Mouse (Mus musculus) heart, embryonic 13.5 days (tissue): ENCODE measurements around the gene Tfap2c. TPM values are rescaled to one million over a fixed set of nuclear protein-coding genes. Genes with fewer than 3 reads are reported as not detected.

Experiments used
- ATAC-seq: fragments of 200-750 bp; cut with Nextera tagmentation; 2 replicates; pipeline ENCODE4 v1.8.0; 2017; ENCODE audit warnings: moderate TSS enrichment; ENCODE audit not compliant: insufficient number of reproducible peaks, low FRiP score, low TSS enrichment; ENCODE audit errors: extremely low read depth
- H3K27ac ChIP-seq: fragments of 300-500 bp; sonication (generic); replicated peaks from 2 replicates; pipeline ENCODE4 v1.5.1; 2015; ENCODE audit warnings: moderate library complexity, mild to moderate bottlenecking, inconsistent platforms
- H3K27me3 ChIP-seq: fragments of 300-500 bp; sonication (generic); replicated peaks from 2 replicates; pipeline ENCODE4 v1.6.1; 2015; ENCODE audit warnings: mild to moderate bottlenecking, inconsistent platforms
- H3K36me3 ChIP-seq: fragments of 300-500 bp; sonication (generic); 2 replicates; pipeline ENCODE4 v1.6.1; 2015; ENCODE audit warnings: mild to moderate bottlenecking, inconsistent platforms
- H3K4me1 ChIP-seq: fragments of 300-500 bp; sonication (generic); 2 replicates; pipeline ENCODE4 v1.6.1; 2015; ENCODE audit warnings: inconsistent platforms
- H3K4me2 ChIP-seq: fragments of 300-500 bp; sonication (generic); 2 replicates; pipeline ENCODE4 v1.6.1; 2015; ENCODE audit warnings: inconsistent platforms, mild to moderate bottlenecking, moderate library complexity
- H3K4me3 ChIP-seq: fragments of 300-500 bp; sonication (generic); 2 replicates; pipeline ENCODE4 v1.5.1; 2015; ENCODE audit warnings: moderate library complexity, mild to moderate bottlenecking, inconsistent platforms
- H3K9ac ChIP-seq: fragments of 300-500 bp; sonication (generic); 2 replicates; pipeline ENCODE4 v1.6.1; 2015; ENCODE audit warnings: inconsistent platforms, mild to moderate bottlenecking, moderate library complexity
- H3K9me3 ChIP-seq: fragments of 300-500 bp; sonication (generic); 2 replicates; pipeline ENCODE4 v1.6.1; 2016; ENCODE audit warnings: inconsistent platforms
- WGBS: fragments of 180-500 bp; shearing (Covaris S2); methylation state at CpG from one replicate; pipeline ENCODE4 v1.1.7; 2015; ENCODE audit warnings: mixed read lengths; 5-methylcytosine and 5-hydroxymethylcytosine counted together
- polyA plus RNA-seq: library from polyadenylated mRNA; unstranded; fragments of >200 nt; fragmentation: Nextera tagmentation; extraction: Ambion mirVana; gene quantifications from 2 replicates; pipeline ENCODE4 v1.2.1, GENCODE M21; 2015

Tfap2c gene
- polyA plus RNA-seq, 1 experiment from 2014 or later: 0.05 TPM

DNA sequence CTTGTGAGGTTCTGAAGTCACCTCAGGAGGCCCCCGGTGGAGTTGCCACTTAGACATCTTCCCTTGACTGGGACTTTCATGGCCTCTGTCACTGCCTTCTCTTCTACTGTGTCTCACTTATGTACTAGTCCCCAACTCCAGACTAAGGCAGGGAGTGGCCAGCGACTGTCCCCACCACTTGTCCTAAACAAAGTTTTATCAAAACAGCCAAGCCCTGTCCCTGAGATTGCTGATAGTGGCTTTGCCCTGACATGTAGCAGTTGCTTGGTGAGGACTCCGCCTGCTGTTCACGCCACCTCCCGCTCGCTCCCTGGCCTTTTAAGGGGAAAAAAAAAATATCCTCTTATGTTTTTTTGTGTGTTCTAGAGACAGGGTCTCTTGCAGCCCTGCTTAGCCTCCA, 35.9 kb downstream of the Tfap2c start:
- Histone ChIP-seq H3K4me1 (peaks cover 2% of the 10 kb centered on the region; the same call in 1 of the 2 replicates), H3K4me3 (no peak overlapping the region), H3K4me2 (no peak overlapping the region), H3K9me3 (no peaks in the 10 kb centered on the region), H3K9ac (no peak overlapping the region), H3K36me3 (no peaks in the 10 kb centered on the region), H3K27ac (no peak overlapping the region), H3K27me3 (0 out of 2 replicates have a peak, but pooled peaks cover 10% of the 10 kb centered on the region)
- 39% methylated on average over 6 of the region's 6 CpGs for WGBS
- ATAC-seq: no peak

DNA sequence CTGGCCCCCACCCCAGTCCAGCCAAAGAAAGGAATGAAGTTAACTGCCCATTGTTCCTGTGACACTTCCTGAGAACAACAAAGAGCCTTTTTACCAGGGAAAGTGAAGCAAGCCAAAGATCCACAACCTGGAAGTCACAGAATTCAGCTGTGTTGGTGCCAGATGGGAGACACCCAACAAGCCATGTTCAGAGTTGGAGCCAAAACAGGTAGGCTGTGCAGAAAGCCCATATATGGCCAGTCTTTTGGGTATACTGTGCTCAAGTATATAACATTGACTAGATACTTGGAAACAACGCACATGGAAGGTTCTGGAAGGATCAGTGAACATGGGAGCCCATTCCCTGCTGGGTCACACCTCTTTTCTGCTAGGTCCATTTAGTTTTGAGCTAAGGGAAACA, 39.7 kb downstream of the Tfap2c start:
- Histone ChIP-seq H3K27me3 (0 out of 2 replicates have a peak, but pooled peaks cover 10% of the 10 kb centered on the region), H3K9ac (no peak overlapping the region), H3K4me3 (no peak overlapping the region), H3K36me3 (no peaks in the 10 kb centered on the region), H3K4me1 (peaks cover 8% of the 10 kb centered on the region), H3K4me2 (no peak overlapping the region), H3K27ac (no peak overlapping the region), H3K9me3 (no peaks in the 10 kb centered on the region)
- WGBS: 83% methylated on average over 1 of the region's 1 CpGs
- ATAC-seq: no peak

GRCm38 (mm10) chr2:172590839-172591238, 41.4 kb downstream of the Tfap2c start:
- Histone ChIP-seq H3K27me3 (0 out of 2 replicates have a peak, but pooled peaks cover 10% of the 10 kb centered on the region), H3K27ac (no peak overlapping the region), H3K4me1 (peaks cover 8% of the 10 kb centered on the region), H3K36me3 (no peaks in the 10 kb centered on the region), H3K4me3 (no peak overlapping the region), H3K4me2 (no peak overlapping the region), H3K9me3 (no peaks in the 10 kb centered on the region), H3K9ac (no peak overlapping the region)
- ATAC-seq: no peak
- WGBS: 40% methylated on average over 5 of the region's 5 CpGs

- Histone ChIP-seq H3K4me2 (no peak overlapping the region), H3K36me3 (no peaks in the 10 kb centered on the region), H3K4me3 (no peak overlapping the region), H3K9me3 (no peaks in the 10 kb centered on the region), H3K4me1 (peaks cover 8% of the 10 kb centered on the region), H3K27me3 (peaks cover 12% of the 10 kb centered on the region), H3K27ac (no peak overlapping the region), H3K9ac (no peak overlapping the region)
- WGBS: 65% methylated on average over 7 of the region's 7 CpGs
- no peak for ATAC-seq
Observed at GRCm38 (mm10) chr2:172594326-172594725, 44.9 kb downstream of the Tfap2c start.

DNA sequence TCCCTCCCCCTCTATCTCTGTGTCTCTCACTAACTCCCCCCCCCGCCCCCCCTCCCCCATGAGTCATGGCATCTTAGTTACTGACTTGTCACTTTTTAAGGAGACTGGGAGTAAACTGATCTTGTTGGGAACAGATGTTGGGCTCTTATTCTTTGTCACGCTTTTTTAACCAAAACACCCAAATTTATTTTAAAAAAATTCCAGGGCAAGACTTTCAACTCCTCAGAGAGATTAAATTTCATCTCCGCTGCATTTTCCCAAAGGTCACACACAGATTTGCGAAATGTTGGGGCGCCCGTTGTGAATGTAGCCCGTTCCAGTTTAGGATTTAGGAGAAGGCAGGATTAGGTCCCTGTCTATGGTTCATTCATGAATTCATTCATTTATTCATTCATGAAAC, 47.7 kb downstream of the Tfap2c start:
- no peaks in the 10 kb centered on the region for H3K9me3 ChIP-seq
- H3K27me3 ChIP-seq: peaks cover 12% of the 10 kb centered on the region
- H3K4me1 ChIP-seq: no peaks in the 10 kb centered on the region
- H3K36me3 ChIP-seq: no peaks in the 10 kb centered on the region
- 65% methylated on average over 7 of the region's 7 CpGs for WGBS
- H3K27ac ChIP-seq: no peak overlapping the region
- no peak overlapping the region for H3K9ac ChIP-seq
- no peak overlapping the region for H3K4me3 ChIP-seq
- no peak for ATAC-seq
- no peak overlapping the region for H3K4me2 ChIP-seq

- 75% methylated on average over 9 of the region's 9 CpGs for WGBS
- Histone ChIP-seq H3K36me3 (no peaks in the 10 kb centered on the region), H3K9ac (no peak overlapping the region), H3K4me1 (no peaks in the 10 kb centered on the region), H3K27me3 (peaks cover 8% of the 10 kb centered on the region), H3K27ac (no peak overlapping the region), H3K9me3 (no peaks in the 10 kb centered on the region), H3K4me2 (no peak overlapping the region), H3K4me3 (no peak overlapping the region)
- ATAC-seq: no peak
Observed at GRCm38 (mm10) chr2:172597881-172598280, 48.5 kb downstream of the Tfap2c start.

DNA sequence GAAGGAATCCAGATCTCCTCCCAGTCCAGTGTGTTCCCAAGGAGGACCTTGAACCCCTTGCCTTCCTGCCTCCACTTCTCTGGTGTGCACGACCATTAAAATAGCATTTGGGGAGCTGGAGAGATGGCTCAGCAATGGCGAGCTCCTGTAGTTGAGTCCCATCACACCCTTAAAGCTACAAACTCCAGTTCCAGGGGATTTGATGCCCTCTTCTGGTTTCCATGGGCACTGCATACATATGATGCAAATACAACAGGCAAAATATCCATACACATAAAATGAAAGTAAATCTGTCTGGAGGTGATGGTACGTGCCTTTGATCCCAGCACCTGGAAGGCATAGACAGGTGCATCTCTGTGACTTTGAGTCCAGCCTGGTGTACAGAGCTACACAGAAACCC, 55.2 kb downstream of the Tfap2c start:
- Histone ChIP-seq H3K4me1 (no peaks in the 10 kb centered on the region), H3K9me3 (peaks cover 3% of the 10 kb centered on the region; the same call in 1 of the 2 replicates), H3K36me3 (no peaks in the 10 kb centered on the region), H3K4me2 (no peak overlapping the region), H3K27ac (no peak overlapping the region), H3K27me3 (no peaks in the 10 kb centered on the region), H3K9ac (no peak overlapping the region), H3K4me3 (no peak overlapping the region)
- no peak for ATAC-seq
- WGBS: 90% methylated on average over 3 of the region's 3 CpGs

DNA sequence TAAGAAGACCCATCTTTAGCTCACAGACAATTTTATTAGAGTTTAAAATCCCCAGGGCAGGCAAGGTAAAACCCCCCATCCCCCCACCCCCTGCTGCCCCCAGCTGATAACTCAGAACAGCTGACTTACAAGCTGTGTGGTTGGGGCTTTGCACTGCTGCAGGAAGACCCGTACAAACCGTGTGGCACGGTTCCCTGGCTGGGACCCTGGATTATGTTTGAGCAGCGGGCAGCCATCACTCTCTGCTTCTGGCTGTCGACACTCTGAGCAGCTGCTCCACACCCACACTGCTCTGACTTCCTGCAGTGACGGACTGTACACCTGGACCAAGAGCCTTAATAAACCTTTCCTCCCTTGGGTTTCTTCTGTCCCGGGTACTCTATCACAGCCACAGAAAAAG, 56.2 kb downstream of the Tfap2c start:
- ATAC-seq: no peak
- H3K4me1 ChIP-seq: no peaks in the 10 kb centered on the region
- no peak overlapping the region for H3K4me2 ChIP-seq
- no peak overlapping the region for H3K9ac ChIP-seq
- H3K27ac ChIP-seq: no peak overlapping the region
- no peaks in the 10 kb centered on the region for H3K36me3 ChIP-seq
- no peak overlapping the region for H3K4me3 ChIP-seq
- WGBS: 23% methylated on average over 7 of the region's 7 CpGs
- no peaks in the 10 kb centered on the region for H3K27me3 ChIP-seq
- H3K9me3 ChIP-seq: peaks cover 3% of the 10 kb centered on the region; the same call in 1 of the 2 replicates

DNA sequence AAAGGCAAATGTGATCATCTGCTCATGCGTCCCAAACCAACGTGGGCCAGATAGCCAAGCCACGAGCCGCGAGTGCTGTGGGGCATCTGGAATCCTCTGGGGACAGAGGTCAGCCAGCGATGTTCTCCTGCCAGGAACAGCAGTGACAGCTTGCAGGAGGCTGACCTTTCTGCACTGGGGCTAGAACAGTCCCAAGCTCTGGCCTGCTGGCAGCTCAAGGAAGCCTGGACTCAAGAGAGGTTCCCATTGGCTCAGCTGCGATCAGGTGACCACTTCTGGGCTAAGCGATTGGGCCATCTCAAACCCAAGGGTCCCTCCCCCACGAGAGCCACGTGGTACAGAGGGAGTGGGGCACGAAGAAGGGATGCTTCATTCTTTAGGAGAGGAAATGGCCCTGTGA, 58.3 kb downstream of the Tfap2c start:
- no peak overlapping the region for H3K9ac ChIP-seq
- peaks cover 5% of the 10 kb centered on the region; the same call in 1 of the 2 replicates for H3K27me3 ChIP-seq
- no peak for ATAC-seq
- H3K9me3 ChIP-seq: peaks cover 3% of the 10 kb centered on the region; the same call in 1 of the 2 replicates
- H3K4me1 ChIP-seq: no peaks in the 10 kb centered on the region
- H3K36me3 ChIP-seq: no peaks in the 10 kb centered on the region
- 55% methylated on average over 11 of the region's 11 CpGs for WGBS
- H3K4me2 ChIP-seq: no peak overlapping the region
- no peak overlapping the region for H3K4me3 ChIP-seq
- no peak overlapping the region for H3K27ac ChIP-seq

Other genes starting within 250 kb of the Tfap2c start
- 17.4 and 19.2 TPM in 2 replicates for gene Fam210b, start 204.0 kb upstream of the Tfap2c start, polyA plus RNA-seq
- 86.6 and 98.3 TPM in 2 replicates for gene Aurka, start 179.1 kb upstream of the Tfap2c start, polyA plus RNA-seq
- 27.5 and 28.0 TPM in 2 replicates for gene Cstf1, start 178.9 kb upstream of the Tfap2c start, polyA plus RNA-seq
- 0.20 and 0.45 TPM in 2 replicates for gene Cass4, start 155.8 kb upstream of the Tfap2c start, polyA plus RNA-seq
- gene Rtf2, start 109.0 kb upstream of the Tfap2c start, polyA plus RNA-seq: 49.9 and 50.6 TPM in 2 replicates
- 0.78 and 0.94 TPM in 2 replicates for gene Gcnt7, start 91.0 kb upstream of the Tfap2c start, polyA plus RNA-seq
- gene Fam209, start 77.1 kb upstream of the Tfap2c start, polyA plus RNA-seq: 0.21 and 0.29 TPM in 2 replicates